Mouse (Mus musculus) common myeloid progenitor, adult 5-6 weeks (primary cell): ENCODE results near the gene Pxdn. TPM values are rescaled to one million over a fixed set of nuclear protein-coding genes. Genes with fewer than 3 reads are reported as not detected.

Source experiments
- total RNA-seq: library from RNA; stranded (forward); fragments of 200-1000, 187-1606 nt; gene quantifications from 2 replicates; pipeline ENCODE4 v1.2.3, GENCODE M21; 2017

The Pxdn gene
- total RNA-seq, 1 experiment from 2014 or later: not detected

Other genes with a start within 250 kb of the Pxdn start
- gene Tpo, start 195.0 kb downstream of the Pxdn start, total RNA-seq: not detected in 2 replicates